Comparison of ENCODE assay signal across 27 mouse cellular contexts in the genomic region with DNA sequence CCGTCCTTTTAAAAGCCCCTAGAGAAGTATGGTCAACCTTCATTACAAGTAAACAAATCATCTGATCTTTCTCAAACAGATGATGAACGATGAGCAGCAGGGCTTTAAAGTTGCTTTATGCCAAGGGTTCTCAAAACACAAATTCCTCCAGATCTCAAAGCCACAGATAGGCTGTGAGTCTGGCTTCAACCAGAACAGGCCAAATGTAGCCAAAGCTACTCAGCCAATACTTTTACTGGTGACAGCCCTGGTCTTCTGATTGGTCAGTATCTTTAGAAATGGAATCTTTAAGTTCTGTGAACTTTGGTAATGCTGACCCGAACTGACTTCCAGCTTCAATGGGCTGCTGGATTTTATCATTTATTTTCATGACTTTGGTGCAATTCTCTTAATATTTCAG. TPM values are rescaled to one million over a fixed set of nuclear protein-coding genes. Genes with fewer than 3 reads are reported as not detected.
DNase-seq lines count a peak whose midpoint lies in the region; ATAC-seq and TF ChIP-seq lines count a peak whose summit lies in the region.
"Had no signal": no experiment of that assay in that cellular context is flagged by ENCODE, and none has a peak within 500 bp of the region (broad histone marks: within the 10 kb centered on the region; RNA-seq: fewer than 3 reads in every experiment).

No protein-coding gene starts in this region.

- TF ChIP-seq EP300 in heart, postnatal 0 days (IDR thresholded peaks at IDR 0.05; ENCODE audit: low read depth), result no peak

- H3K27me3 ChIP-seq in forebrain, embryonic 12.5 days, result no peaks in the 10 kb centered on the region
- H3K27me3 ChIP-seq in forebrain, embryonic 11.5 days (ENCODE audit: control insufficient read depth, insufficient read depth, low read length), result no peaks in the 10 kb centered on the region
- H3K27me3 ChIP-seq in heart, postnatal 0 days (ENCODE audit: control insufficient read depth, insufficient read depth, low read length), result no peaks in the 10 kb centered on the region
- H3K27me3 ChIP-seq in lung, embryonic 14.5 days (ENCODE audit: insufficient read depth, low read length), result no peaks in the 10 kb centered on the region
- H3K27me3 ChIP-seq in forebrain, postnatal 0 days (ENCODE audit: insufficient read depth, low read length), result no peaks in the 10 kb centered on the region
- H3K27me3 ChIP-seq in kidney, embryonic 14.5 days (ENCODE audit: control insufficient read depth, insufficient read depth, low read length), result no peaks in the 10 kb centered on the region
- H3K27me3 ChIP-seq: embryonic facial prominence, embryonic 13.5 days; heart, embryonic 13.5 days; megakaryocyte, embryonic 14.5 days; midbrain, embryonic 15.5 days had no signal

- H3K4me1 ChIP-seq in forebrain, embryonic 12.5 days, result peaks cover 13% of the 10 kb centered on the region
- peaks cover 4% of the 10 kb centered on the region; the same call in 1 of the 2 replicates for H3K4me1 ChIP-seq in forebrain, embryonic 11.5 days (replicated peaks; ENCODE audit: control insufficient read depth, insufficient read depth, low read length)
- peaks cover 16% of the 10 kb centered on the region; the same call in 1 of the 2 replicates for H3K4me1 ChIP-seq in heart, postnatal 0 days (ENCODE audit: control insufficient read depth, insufficient read depth)
- H3K4me1 ChIP-seq in lung, embryonic 14.5 days (ENCODE audit: insufficient read depth), result peaks cover 10% of the 10 kb centered on the region; the same call in 1 of the 2 replicates
- no peaks in the 10 kb centered on the region for H3K4me1 ChIP-seq in forebrain, postnatal 0 days (ENCODE audit: insufficient read depth)
- peaks cover 1% of the 10 kb centered on the region; the same call in 1 of the 2 replicates for H3K4me1 ChIP-seq in kidney, embryonic 14.5 days (ENCODE audit: control insufficient read depth, insufficient read depth, low read length)
- H3K4me1 ChIP-seq: limb, embryonic 10.5 days; midbrain, embryonic 15.5 days had no signal

- H3K4me2 ChIP-seq in forebrain, embryonic 12.5 days, result no peak overlapping the region
- no peak overlapping the region for H3K4me2 ChIP-seq in forebrain, embryonic 11.5 days (ENCODE audit: low read depth, low read length, severe bottlenecking)
- no peak overlapping the region for H3K4me2 ChIP-seq in heart, postnatal 0 days (ENCODE audit: low read depth, low read length)
- H3K4me2 ChIP-seq in lung, embryonic 14.5 days, result no peak overlapping the region
- no peak overlapping the region for H3K4me2 ChIP-seq in forebrain, postnatal 0 days (ENCODE audit: low read depth)
- H3K4me2 ChIP-seq in kidney, embryonic 14.5 days (replicated peaks; ENCODE audit: low read depth, low read length), result no peak overlapping the region
- H3K4me2 ChIP-seq: embryonic facial prominence, embryonic 13.5 days; heart, embryonic 13.5 days; liver, embryonic 11.5 days; midbrain, embryonic 15.5 days had no signal

- TF ChIP-seq CTCF in heart, postnatal 0 days (IDR thresholded peaks at IDR 0.05; ENCODE audit: low read depth), result no peak
- TF ChIP-seq CTCF in lung, embryonic 14.5 days (IDR thresholded peaks at IDR 0.05; ENCODE audit: low read depth), result no peak
- TF ChIP-seq CTCF in forebrain, postnatal 0 days (IDR thresholded peaks at IDR 0.05; ENCODE audit: low read depth), result no peak

- DNase-seq in forebrain, embryonic 11.5 days (ENCODE audit: low spot score), result no peak
- DNase-seq in heart, postnatal 0 days (ENCODE audit: low spot score), result no peak
- no peak for DNase-seq in heart, adult 9 months (ENCODE audit: low spot score in 2 of 2)
- no peak for DNase-seq in lung, embryonic 14.5 days
- no peak for DNase-seq in lung, postnatal 14 days
- DNase-seq in forebrain, postnatal 0 days, result no peak
- DNase-seq: adrenal gland, postnatal 25 days; cerebellum, adult 8-10 months; cerebellum, postnatal 36 days; embryo, embryonic 11 days; gastrocnemius, adult 2 months; liver, postnatal 0 days; lung, postnatal 36 days; right cerebral cortex, adult 18-20 months; right cerebral cortex, postnatal 4 days; thymus, postnatal 14 days had no signal

- 42% methylated on average over 3 of the region's 3 CpGs for WGBS in forebrain, embryonic 12.5 days
- 57% methylated on average over 3 of the region's 3 CpGs for WGBS in forebrain, embryonic 11.5 days
- WGBS in heart, postnatal 0 days, result 44% methylated on average over 3 of the region's 3 CpGs
- 31% methylated on average over 3 of the region's 3 CpGs for WGBS in lung, embryonic 14.5 days
- 39% methylated on average over 3 of the region's 3 CpGs for WGBS in forebrain, postnatal 0 days
- WGBS in kidney, embryonic 14.5 days, result 64% methylated on average over 3 of the region's 3 CpGs

- H3K27ac ChIP-seq in forebrain, embryonic 12.5 days, result peak overlapping the region; percentile 42; the same call in 1 of the 2 replicates
- no peak overlapping the region for H3K27ac ChIP-seq in forebrain, embryonic 11.5 days (ENCODE audit: low read depth, low read length)
- peak overlapping the region; percentile 38; the same call in 1 of the 2 replicates for H3K27ac ChIP-seq in heart, postnatal 0 days (ENCODE audit: low read depth)
- H3K27ac ChIP-seq in lung, embryonic 14.5 days (ENCODE audit: low read depth), result no peak overlapping the region
- H3K27ac ChIP-seq in forebrain, postnatal 0 days (ENCODE audit: low read depth, low read length), result no peak overlapping the region
- H3K27ac ChIP-seq in kidney, embryonic 14.5 days (ENCODE audit: low read depth, low read length), result no peak overlapping the region
- H3K27ac ChIP-seq: embryonic facial prominence, embryonic 13.5 days; gastrocnemius, adult 2 months; heart, embryonic 13.5 days; kidney, postnatal 0 days; limb, embryonic 10.5 days; midbrain, embryonic 15.5 days had no signal

- no peaks in the 10 kb centered on the region for H3K9me3 ChIP-seq in forebrain, embryonic 12.5 days
- H3K9me3 ChIP-seq in forebrain, embryonic 11.5 days (ENCODE audit: control insufficient read depth, low read length), result no peaks in the 10 kb centered on the region
- H3K9me3 ChIP-seq in heart, postnatal 0 days (replicated peaks; ENCODE audit: control insufficient read depth, low read length), result no peaks in the 10 kb centered on the region
- no peaks in the 10 kb centered on the region for H3K9me3 ChIP-seq in lung, embryonic 14.5 days (ENCODE audit: low read depth, low read length)
- no peaks in the 10 kb centered on the region for H3K9me3 ChIP-seq in forebrain, postnatal 0 days (ENCODE audit: low read length)
- H3K9me3 ChIP-seq in kidney, embryonic 14.5 days (ENCODE audit: control insufficient read depth, low read length), result no peaks in the 10 kb centered on the region
- H3K9me3 ChIP-seq: embryonic facial prominence, embryonic 13.5 days; heart, embryonic 13.5 days; limb, embryonic 10.5 days; megakaryocyte, embryonic 14.5 days; midbrain, embryonic 15.5 days had no signal

- no peaks in the 10 kb centered on the region for H3K36me3 ChIP-seq in forebrain, embryonic 12.5 days (replicated peaks)
- H3K36me3 ChIP-seq in forebrain, embryonic 11.5 days (ENCODE audit: control insufficient read depth, insufficient read depth, low read length), result no peaks in the 10 kb centered on the region
- no peaks in the 10 kb centered on the region for H3K36me3 ChIP-seq in heart, postnatal 0 days (replicated peaks; ENCODE audit: control insufficient read depth, insufficient read depth, low read length)
- no peaks in the 10 kb centered on the region for H3K36me3 ChIP-seq in lung, embryonic 14.5 days (ENCODE audit: insufficient read depth)
- no peaks in the 10 kb centered on the region for H3K36me3 ChIP-seq in forebrain, postnatal 0 days (ENCODE audit: insufficient read depth)
- H3K36me3 ChIP-seq in kidney, embryonic 14.5 days (ENCODE audit: control insufficient read depth, insufficient read depth, low read length), result no peaks in the 10 kb centered on the region
- H3K36me3 ChIP-seq: embryonic facial prominence, embryonic 13.5 days; heart, embryonic 13.5 days; limb, embryonic 10.5 days; midbrain, embryonic 15.5 days had no signal

- H3K9ac ChIP-seq in forebrain, embryonic 12.5 days, result no peak overlapping the region
- no peak overlapping the region for H3K9ac ChIP-seq in forebrain, embryonic 11.5 days (ENCODE audit: low read length)
- H3K9ac ChIP-seq in heart, postnatal 0 days (replicated peaks; ENCODE audit: low read depth, low read length), result no peak overlapping the region
- H3K9ac ChIP-seq in lung, embryonic 14.5 days, result no peak overlapping the region
- no peak overlapping the region for H3K9ac ChIP-seq in forebrain, postnatal 0 days
- no peak overlapping the region for H3K9ac ChIP-seq in kidney, embryonic 14.5 days (ENCODE audit: low read depth, low read length)
- H3K9ac ChIP-seq: embryonic facial prominence, embryonic 13.5 days; heart, embryonic 13.5 days; liver, postnatal 0 days; midbrain, embryonic 15.5 days had no signal

- no peak overlapping the region for H3K4me3 ChIP-seq in forebrain, embryonic 12.5 days (replicated peaks)
- H3K4me3 ChIP-seq in forebrain, embryonic 11.5 days (ENCODE audit: low read depth, low read length), result no peak overlapping the region
- no peak overlapping the region for H3K4me3 ChIP-seq in heart, postnatal 0 days (ENCODE audit: low read depth, low read length)
- H3K4me3 ChIP-seq in lung, embryonic 14.5 days (ENCODE audit: low read depth, low read length), result no peak overlapping the region
- H3K4me3 ChIP-seq in forebrain, postnatal 0 days (ENCODE audit: low read depth, low read length), result no peak overlapping the region
- H3K4me3 ChIP-seq in kidney, embryonic 14.5 days (ENCODE audit: low read length), result no peak overlapping the region
- H3K4me3 ChIP-seq: embryonic facial prominence, embryonic 13.5 days; erythroblast, embryonic 14.5 days; gastrocnemius, adult 2 months; heart, embryonic 13.5 days; limb, embryonic 10.5 days; megakaryocyte, embryonic 14.5 days; midbrain, embryonic 15.5 days had no signal

- peak; percentile 34; the same call in 1 of the 2 replicates for ATAC-seq in forebrain, embryonic 12.5 days (ENCODE audit: low FRiP score)
- no peak for ATAC-seq in forebrain, embryonic 11.5 days (replicated peaks; ENCODE audit: low FRiP score)
- ATAC-seq in heart, postnatal 0 days (ENCODE audit: insufficient read depth, low read depth), result no peak
- peak; percentile 59; the same call in 1 of the 2 replicates for ATAC-seq in lung, embryonic 14.5 days (ENCODE audit: insufficient read depth)
- ATAC-seq in forebrain, postnatal 0 days, result peak; percentile 49
- ATAC-seq in kidney, embryonic 14.5 days (ENCODE audit: low FRiP score, low TSS enrichment), result no peak
- ATAC-seq: intestine, postnatal 0 days; liver, postnatal 0 days had no signal

RNA-seq across cellular contexts. Expression of a gene that starts 10.9 kb away (rescaled TPM):
- 9.7 and 11.0 TPM in 2 replicates for polyA plus RNA-seq in forebrain, embryonic 12.5 days (2016; fragmentation: Nextera tagmentation; extraction: Ambion mirVana)
- 6.9 and 7.4 TPM in 2 replicates for polyA plus RNA-seq in forebrain, embryonic 11.5 days (2014; fragmentation: Nextera tagmentation; extraction: Ambion mirVana)
- 3.3 and 5.6 TPM in 2 replicates for total RNA-seq in heart, postnatal 0 days (2014; rRNA removed; ENCODE audit: low replicate concordance)
- 3.6 and 3.7 TPM in 2 replicates for polyA plus RNA-seq in heart, postnatal 0 days (2015; fragmentation: Nextera tagmentation; extraction: Ambion mirVana)
- polyA plus RNA-seq in lung, embryonic 14.5 days (2014; fragmentation: Nextera tagmentation; extraction: Ambion mirVana), result 16.2 and 16.5 TPM in 2 replicates
- total RNA-seq in forebrain, postnatal 0 days (2014; rRNA removed), result 10.3 and 14.1 TPM in 2 replicates
- polyA plus RNA-seq in forebrain, postnatal 0 days (2015; fragmentation: Nextera tagmentation; extraction: Ambion mirVana), result 3.5 and 6.3 TPM in 2 replicates
- polyA plus RNA-seq in kidney, embryonic 14.5 days (2014; fragmentation: Nextera tagmentation; extraction: Ambion mirVana), result 20.9 and 21.2 TPM in 2 replicates
- polyA plus RNA-seq: erythroblast, embryonic 14.5 days had no signal

RNA-seq across cellular contexts. Expression of a gene that starts 56.3 kb away (rescaled TPM):
- polyA plus RNA-seq in forebrain, embryonic 12.5 days (2016; fragmentation: Nextera tagmentation; extraction: Ambion mirVana), result 8.3 and 9.0 TPM in 2 replicates
- 8.9 and 9.0 TPM in 2 replicates for polyA plus RNA-seq in forebrain, embryonic 11.5 days (2014; fragmentation: Nextera tagmentation; extraction: Ambion mirVana)
- 6.4 and 7.1 TPM in 2 replicates for total RNA-seq in heart, postnatal 0 days (2014; rRNA removed; ENCODE audit: low replicate concordance)
- 7.3 and 7.8 TPM in 2 replicates for polyA plus RNA-seq in heart, postnatal 0 days (2015; fragmentation: Nextera tagmentation; extraction: Ambion mirVana)
- polyA plus RNA-seq in lung, embryonic 14.5 days (2014; fragmentation: Nextera tagmentation; extraction: Ambion mirVana), result 15.9 and 16.5 TPM in 2 replicates
- total RNA-seq in forebrain, postnatal 0 days (2014; rRNA removed), result 11.8 and 15.8 TPM in 2 replicates
- 13.4 and 17.8 TPM in 2 replicates for polyA plus RNA-seq in forebrain, postnatal 0 days (2015; fragmentation: Nextera tagmentation; extraction: Ambion mirVana)
- 8.7 and 14.8 TPM in 2 replicates for polyA plus RNA-seq in kidney, embryonic 14.5 days (2014; fragmentation: Nextera tagmentation; extraction: Ambion mirVana)

Comparison
In these comparisons a context has a peak if more than half of its experiments do, and no peak if none do; other contexts are left out.
1. ATAC-seq: peak in forebrain, embryonic 12.5 days (single experiment), lung, embryonic 14.5 days (single experiment) and forebrain, postnatal 0 days (single experiment); none in forebrain, embryonic 11.5 days (single experiment), heart, postnatal 0 days (single experiment) and kidney, embryonic 14.5 days (single experiment).
2. H3K27ac ChIP-seq: peak in forebrain, embryonic 12.5 days (single experiment) and heart, postnatal 0 days (single experiment); none in forebrain, embryonic 11.5 days (single experiment), lung, embryonic 14.5 days (single experiment), forebrain, postnatal 0 days (single experiment) and kidney, embryonic 14.5 days (single experiment).